Mouse (Mus musculus): ENCODE data around the gene Gipc3. TPM values are rescaled to one million over a fixed set of nuclear protein-coding genes. Genes with fewer than 3 reads are reported as not detected.
A peak's percentile ranks its signal among the peaks of the same experiment; 100 is the strongest.

Gene Gipc3
- polyA plus RNA-seq, 1 experiment, result 0.08 TPM

DNA sequence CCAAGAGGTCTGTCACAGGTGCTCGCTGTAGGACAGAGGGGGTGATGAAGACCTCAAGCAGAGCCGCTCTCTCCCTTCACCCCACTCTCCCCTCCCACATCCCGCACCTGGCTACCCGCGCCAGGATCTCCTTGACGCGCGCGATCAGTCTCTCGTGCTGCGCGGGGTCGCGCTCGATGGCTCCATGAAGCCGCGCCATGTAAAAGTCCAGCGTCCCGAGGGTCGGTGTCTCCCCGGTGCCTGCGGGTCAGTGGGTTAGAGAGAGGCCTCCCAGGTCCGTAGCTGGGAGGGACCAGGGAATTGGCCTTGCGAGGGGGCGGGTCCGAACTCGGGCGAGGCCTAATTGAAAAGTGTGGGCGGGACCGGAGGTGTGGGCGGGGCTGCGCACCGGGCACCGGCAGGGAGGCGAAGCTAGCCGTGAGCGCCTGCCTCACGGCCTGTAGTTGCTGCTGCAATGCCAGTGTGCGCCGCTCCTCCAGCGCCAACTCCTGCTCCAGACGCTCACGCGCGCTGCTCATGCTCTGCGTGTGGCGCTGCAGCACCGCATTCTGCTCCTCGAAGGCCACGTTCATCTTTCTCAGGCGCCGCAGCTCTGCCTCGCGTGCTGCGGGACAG, 3.5 kb upstream of the Gipc3 start:
- Histone ChIP-seq H3K36me3 (ENCODE audit: control insufficient read depth, insufficient read depth) (peaks cover 21% of the 10 kb centered on the region), H3K27me3 (ENCODE audit: control insufficient read depth, insufficient read depth, insufficient read length) (peaks cover 11% of the 10 kb centered on the region), H3K79me2 (ENCODE audit: control insufficient read depth, insufficient read depth) (peaks cover 14% of the 10 kb centered on the region), H3ac (ENCODE audit: control insufficient read depth, insufficient read length, low read depth) (no peak overlapping the region), H3K4me3 (ENCODE audit: insufficient read depth, poor library complexity, severe bottlenecking) (no peak overlapping the region), H3K79me3 (ENCODE audit: low read depth) (peaks cover 5% of the 10 kb centered on the region)
- TF ChIP-seq MYOG (IDR thresholded peaks at IDR 0.05; ENCODE audit: control insufficient read depth, extremely low read depth, insufficient read length) (no peak), CEBPB (IDR thresholded peaks at IDR 0.05; ENCODE audit: low read depth) (no peak), CTCF (IDR thresholded peaks at IDR 0.05; ENCODE audit: control insufficient read depth, insufficient read depth, insufficient read length) (no peak), USF1 (IDR thresholded peaks at IDR 0.05; ENCODE audit: low read depth) (no peak), MYOD1 (IDR thresholded peaks at IDR 0.05; ENCODE audit: control insufficient read depth, insufficient read length, low read depth) (no peak), MAX (IDR thresholded peaks at IDR 0.05) (no peak), FOSL1 (IDR thresholded peaks at IDR 0.05; ENCODE audit: insufficient read depth, low read length, poor library complexity, severe bottlenecking) (no peak)

DNA sequence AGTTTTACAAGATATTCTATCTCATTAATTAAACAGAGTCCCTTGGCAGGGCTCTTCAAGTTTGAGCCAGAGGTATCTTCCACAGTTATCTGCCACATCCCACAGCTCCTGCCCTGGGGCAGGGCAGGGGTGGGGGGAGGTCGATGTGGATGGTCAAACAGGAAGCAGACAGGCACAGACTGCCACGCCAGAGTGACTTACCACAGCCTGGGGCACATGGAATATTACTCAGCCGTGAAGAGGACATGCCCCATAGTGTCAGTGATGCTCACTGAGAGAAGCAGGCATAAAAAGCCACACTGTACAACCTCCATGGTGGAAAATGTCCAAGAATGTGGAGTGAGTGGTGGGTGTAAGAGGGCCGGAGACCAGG, 2.1 kb upstream of the Gipc3 start:
- H3K27me3 ChIP-seq (ENCODE audit: control insufficient read depth, insufficient read depth, insufficient read length), result peaks cover 11% of the 10 kb centered on the region
- peaks cover 21% of the 10 kb centered on the region for H3K36me3 ChIP-seq (ENCODE audit: control insufficient read depth, insufficient read depth)
- no peak overlapping the region for H3ac ChIP-seq (ENCODE audit: control insufficient read depth, insufficient read length, low read depth)
- H3K4me3 ChIP-seq (ENCODE audit: insufficient read depth, poor library complexity, severe bottlenecking), result no peak overlapping the region
- TF ChIP-seq MAX (IDR thresholded peaks at IDR 0.05) (no peak), CTCF (IDR thresholded peaks at IDR 0.05; ENCODE audit: control insufficient read depth, insufficient read depth, insufficient read length) (no peak), USF1 (IDR thresholded peaks at IDR 0.05; ENCODE audit: low read depth) (no peak), MYOD1 (IDR thresholded peaks at IDR 0.05; ENCODE audit: control insufficient read depth, insufficient read length, low read depth) (no peak), CEBPB (IDR thresholded peaks at IDR 0.05; ENCODE audit: low read depth) (no peak), FOSL1 (IDR thresholded peaks at IDR 0.05; ENCODE audit: insufficient read depth, low read length, poor library complexity, severe bottlenecking) (no peak), MYOG (IDR thresholded peaks at IDR 0.05; ENCODE audit: control insufficient read depth, extremely low read depth, insufficient read length) (no peak)
- peaks cover 14% of the 10 kb centered on the region for H3K79me2 ChIP-seq (ENCODE audit: control insufficient read depth, insufficient read depth)
- peaks cover 5% of the 10 kb centered on the region for H3K79me3 ChIP-seq (ENCODE audit: low read depth)

DNA sequence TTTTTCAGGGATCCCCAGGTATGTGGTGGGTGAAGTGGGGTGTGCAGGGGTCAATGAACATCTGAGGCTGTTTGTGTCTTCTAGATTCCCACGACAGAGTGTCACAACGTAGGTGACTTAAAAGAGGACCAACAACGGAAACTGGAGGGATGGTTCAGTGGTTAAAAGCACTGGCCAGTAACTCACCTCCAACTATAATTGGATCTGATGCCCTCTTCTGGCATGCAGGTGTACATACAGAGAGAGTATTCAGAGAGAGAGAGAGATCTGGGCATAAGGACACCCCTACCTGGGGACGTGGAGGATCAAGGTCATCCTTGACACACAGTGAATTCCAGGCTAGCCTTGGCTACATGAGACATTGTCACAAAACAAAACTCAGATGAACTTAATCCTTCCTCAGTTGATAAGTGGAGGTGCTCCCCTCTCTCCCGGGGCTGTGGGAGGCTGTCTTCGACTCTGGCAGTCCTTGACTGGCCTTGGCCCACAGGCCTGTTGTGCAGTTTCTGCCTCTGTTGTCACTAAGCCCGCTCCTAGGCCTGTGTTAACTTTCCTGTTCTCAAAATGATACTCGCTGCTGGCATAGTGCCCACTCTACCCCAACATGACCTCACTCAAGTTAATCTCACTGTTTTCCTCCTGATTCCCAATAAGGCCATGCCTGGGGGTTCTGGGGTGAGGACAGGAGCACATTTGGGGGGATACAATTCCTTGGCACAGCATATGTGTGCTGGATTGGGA, 1.5 kb upstream of the Gipc3 start:
- peaks cover 21% of the 10 kb centered on the region for H3K36me3 ChIP-seq (ENCODE audit: control insufficient read depth, insufficient read depth)
- TF ChIP-seq FOSL1 (IDR thresholded peaks at IDR 0.05; ENCODE audit: insufficient read depth, low read length, poor library complexity, severe bottlenecking), result no peak
- TF ChIP-seq MAX (IDR thresholded peaks at IDR 0.05), result no peak
- TF ChIP-seq CEBPB (IDR thresholded peaks at IDR 0.05; ENCODE audit: low read depth), result no peak
- no peak for TF ChIP-seq MYOD1 (IDR thresholded peaks at IDR 0.05; ENCODE audit: control insufficient read depth, insufficient read length, low read depth)
- TF ChIP-seq MYOG (IDR thresholded peaks at IDR 0.05; ENCODE audit: control insufficient read depth, extremely low read depth, insufficient read length), result no peak
- TF ChIP-seq USF1 (IDR thresholded peaks at IDR 0.05; ENCODE audit: low read depth), result no peak
- TF ChIP-seq CTCF (IDR thresholded peaks at IDR 0.05; ENCODE audit: control insufficient read depth, insufficient read depth, insufficient read length), result no peak
- H3K79me2 ChIP-seq (ENCODE audit: control insufficient read depth, insufficient read depth), result peaks cover 9% of the 10 kb centered on the region
- peaks cover 11% of the 10 kb centered on the region for H3K27me3 ChIP-seq (ENCODE audit: control insufficient read depth, insufficient read depth, insufficient read length)
- H3ac ChIP-seq (ENCODE audit: control insufficient read depth, insufficient read length, low read depth), result no peak overlapping the region
- no peak overlapping the region for H3K4me3 ChIP-seq (ENCODE audit: insufficient read depth, poor library complexity, severe bottlenecking)
- peaks cover under 1% of the 10 kb centered on the region for H3K79me3 ChIP-seq (ENCODE audit: low read depth)

DNA sequence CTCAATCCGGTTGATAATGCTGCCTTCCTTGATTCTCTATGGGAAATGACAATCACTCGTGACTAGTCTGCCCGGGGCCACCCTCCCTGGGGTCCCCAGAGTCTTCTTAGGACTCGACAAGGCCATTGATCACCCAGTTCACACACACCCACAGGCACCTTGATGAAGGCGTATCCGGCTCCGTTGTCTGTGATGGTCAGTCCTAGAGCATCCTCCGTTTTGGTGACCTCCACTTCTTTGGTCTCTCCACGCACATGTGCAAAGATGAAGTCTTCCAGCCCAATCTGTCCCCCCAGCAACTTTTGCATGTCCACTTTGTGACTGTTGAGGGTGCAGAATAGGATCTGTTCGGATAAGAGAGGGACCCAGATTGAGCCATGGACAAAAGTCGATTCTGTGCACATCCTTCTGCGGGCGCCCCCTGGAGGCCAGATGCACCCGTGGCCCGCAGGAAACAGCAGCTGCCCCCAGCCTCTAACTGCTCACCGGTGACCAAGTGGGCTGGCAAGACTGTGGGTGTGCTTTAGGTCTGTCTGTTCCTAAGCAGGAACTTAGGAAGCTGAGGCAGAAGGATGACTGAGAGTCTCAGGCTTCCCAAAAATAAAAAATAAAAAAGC, 1.6 kb downstream of the Gipc3 start:
- H3K36me3 ChIP-seq (ENCODE audit: control insufficient read depth, insufficient read depth), result peaks cover 5% of the 10 kb centered on the region
- H3K79me3 ChIP-seq (ENCODE audit: low read depth), result no peaks in the 10 kb centered on the region
- H3K79me2 ChIP-seq (ENCODE audit: control insufficient read depth, insufficient read depth), result no peaks in the 10 kb centered on the region
- H3ac ChIP-seq (ENCODE audit: control insufficient read depth, insufficient read length, low read depth), result no peak overlapping the region
- TF ChIP-seq MYOG (IDR thresholded peaks at IDR 0.05; ENCODE audit: control insufficient read depth, extremely low read depth, insufficient read length) (no peak), CTCF (IDR thresholded peaks at IDR 0.05; ENCODE audit: control insufficient read depth, insufficient read depth, insufficient read length) (peak; percentile 89)
- peaks cover 11% of the 10 kb centered on the region for H3K27me3 ChIP-seq (ENCODE audit: control insufficient read depth, insufficient read depth, insufficient read length)
- no peak overlapping the region for H3K4me3 ChIP-seq (ENCODE audit: insufficient read depth, poor library complexity, severe bottlenecking)

DNA sequence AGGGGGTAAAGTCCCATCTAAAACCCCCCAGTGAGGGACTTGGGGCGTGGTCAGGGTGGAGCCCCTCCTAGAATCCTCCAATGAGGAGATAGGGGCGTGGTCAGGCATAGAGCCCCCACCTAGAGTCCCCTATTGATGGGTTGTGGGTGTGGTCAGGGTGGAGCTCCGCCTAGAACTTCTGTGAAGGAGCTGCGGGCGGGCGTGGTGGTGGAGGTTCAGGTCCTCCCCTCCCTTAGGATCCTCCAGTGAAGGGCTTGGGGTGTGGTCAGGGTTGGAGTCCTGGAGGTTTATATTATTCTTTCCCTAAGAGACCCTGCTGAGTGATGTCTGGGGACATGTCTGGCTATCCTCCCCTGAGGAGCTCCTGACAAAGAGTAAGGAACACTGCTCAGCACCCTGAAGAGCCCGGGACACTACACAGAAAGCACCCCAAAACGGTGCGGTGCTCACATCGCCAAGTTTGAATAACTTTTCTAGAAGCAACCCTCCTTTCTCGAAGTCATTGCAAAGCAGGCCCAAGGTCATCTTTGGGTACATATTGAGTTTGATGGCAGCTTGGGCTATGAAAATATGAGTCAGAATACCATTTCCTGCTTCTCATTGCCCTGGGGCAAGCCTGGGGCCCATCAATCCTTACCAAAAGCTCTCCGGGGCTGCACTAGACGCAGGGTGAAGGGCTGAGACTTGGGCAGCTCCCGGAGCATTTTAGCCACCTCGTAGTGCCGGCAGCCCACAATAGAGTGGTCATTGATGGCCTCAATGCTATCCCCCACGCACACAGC, 2.3 kb downstream of the Gipc3 start:
- H3K27me3 ChIP-seq (ENCODE audit: control insufficient read depth, insufficient read depth, insufficient read length), result peaks cover 11% of the 10 kb centered on the region
- H3K4me3 ChIP-seq (ENCODE audit: insufficient read depth, poor library complexity, severe bottlenecking), result no peak overlapping the region
- H3K36me3 ChIP-seq (ENCODE audit: control insufficient read depth, insufficient read depth), result peaks cover 1% of the 10 kb centered on the region
- H3K79me2 ChIP-seq (ENCODE audit: control insufficient read depth, insufficient read depth), result no peaks in the 10 kb centered on the region
- no peak for TF ChIP-seq USF1 (IDR thresholded peaks at IDR 0.05; ENCODE audit: low read depth)
- H3K79me3 ChIP-seq (ENCODE audit: low read depth), result no peaks in the 10 kb centered on the region
- H3ac ChIP-seq (ENCODE audit: control insufficient read depth, insufficient read length, low read depth), result no peak overlapping the region

Data from C2C12 (cell line).